Mouse (Mus musculus) E14TG2a.4 (cell line): Measurements from ENCODE around the gene Gcgr.

Experiments used
- H3K27me3 ChIP-seq: 2 replicates; pipeline ENCODE4 v1.6.1; 2014; ENCODE audit warnings: low read length, control low read depth; ENCODE audit not compliant: insufficient read depth
- H3K36me3 ChIP-seq: 2 replicates; pipeline ENCODE4 v1.6.1; 2014; ENCODE audit warnings: low read length, control low read depth; ENCODE audit not compliant: insufficient read depth
- H3K4me1 ChIP-seq: replicated peaks from 2 replicates; pipeline ENCODE4 v1.6.1; 2014; ENCODE audit warnings: low read depth, low read length, control low read depth
- H3K4me3 ChIP-seq: replicated peaks from 2 replicates; pipeline ENCODE4 v1.5.1; 2014; ENCODE audit warnings: mild to moderate bottlenecking, low read length
- H3K9me3 ChIP-seq: 2 replicates; pipeline ENCODE4 v1.6.1; 2014; ENCODE audit warnings: low read length, control low read depth
- CTCF ChIP-seq: conservative IDR thresholded peaks from 2 replicates; pipeline ENCODE4 v1.5.1; 2014; ENCODE audit warnings: low read length
- NANOG ChIP-seq: IDR thresholded peaks from 2 replicates; pipeline ENCODE4 v1.6.1; 2014; ENCODE audit warnings: borderline replicate concordance, low read length, mixed read lengths
- POU5F1 ChIP-seq: IDR thresholded peaks from 2 replicates; pipeline ENCODE4 v1.6.1; 2014; ENCODE audit warnings: low read length, borderline replicate concordance

Gcgr gene

DNA sequence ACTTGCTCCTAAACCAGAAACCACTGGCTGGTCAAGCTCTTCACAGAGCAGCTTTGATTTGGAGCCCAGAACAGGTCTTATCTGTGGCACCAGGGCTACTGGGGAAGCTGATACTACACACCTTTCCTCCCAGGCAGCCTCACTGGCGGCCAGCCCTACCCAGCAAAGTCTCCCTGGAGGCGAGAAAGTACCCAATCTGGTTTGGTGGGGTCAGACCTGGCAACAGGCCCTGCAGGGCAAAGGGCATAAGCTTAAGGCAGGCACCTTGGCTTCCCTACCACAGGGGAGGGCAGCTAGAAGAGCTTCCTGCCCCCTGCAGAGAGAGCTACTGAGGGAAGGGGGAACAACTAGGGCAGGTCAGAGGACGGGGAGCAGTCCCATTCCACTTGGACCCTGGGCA, 30.1 kb upstream of the Gcgr start:
- Histone ChIP-seq H3K4me3 (no peak overlapping the region), H3K9me3 (no peaks in the 10 kb centered on the region), H3K36me3 (peaks cover 44% of the 10 kb centered on the region), H3K27me3 (no peaks in the 10 kb centered on the region), H3K4me1 (peaks cover 26% of the 10 kb centered on the region)
- no peak for TF ChIP-seq POU5F1
- no peak for TF ChIP-seq NANOG
- no peak for TF ChIP-seq CTCF

DNA sequence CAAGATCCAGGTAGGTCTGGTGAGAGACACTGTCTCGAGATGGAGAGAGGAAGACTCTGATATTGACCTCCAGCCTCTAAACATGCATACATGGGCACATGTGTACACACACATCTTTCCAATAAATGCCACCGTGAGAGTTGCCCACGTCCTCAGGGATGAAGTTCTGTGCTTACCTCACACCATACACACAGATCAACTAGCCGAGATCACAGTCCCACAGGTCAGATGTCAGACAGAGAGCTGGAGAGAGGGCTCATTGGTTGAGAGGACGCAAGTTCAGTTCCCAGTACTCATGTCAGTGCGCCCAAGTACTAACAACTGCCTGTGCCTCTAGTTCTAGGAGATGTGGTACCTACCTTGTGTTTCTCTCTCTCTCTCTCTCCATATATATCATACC, 29.5 kb upstream of the Gcgr start:
- no peak for TF ChIP-seq NANOG
- TF ChIP-seq CTCF = no peak
- TF ChIP-seq POU5F1 = no peak

DNA sequence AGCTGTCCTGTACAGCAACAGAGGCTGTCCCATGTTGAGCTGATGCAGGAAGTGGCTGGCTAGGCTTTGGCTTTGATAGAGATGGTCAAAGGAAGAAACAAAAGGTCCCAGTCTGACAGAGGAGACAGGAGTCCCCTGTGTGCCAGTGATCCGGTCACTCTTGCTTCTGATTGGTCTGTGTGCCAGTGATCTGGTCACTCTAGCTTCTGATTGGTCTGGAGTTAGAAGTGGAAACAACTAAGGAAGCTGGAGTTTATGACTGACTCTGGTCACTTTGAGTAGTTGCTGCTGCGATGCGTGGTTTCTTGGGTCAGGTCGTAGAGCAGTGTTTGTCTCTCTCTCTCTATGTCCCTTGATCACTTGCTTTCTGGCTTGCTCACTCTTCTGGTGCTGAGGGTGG, 28.8 kb upstream of the Gcgr start:
- H3K4me1 ChIP-seq = peaks cover 24% of the 10 kb centered on the region
- H3K4me3 ChIP-seq = no peak overlapping the region
- peaks cover 30% of the 10 kb centered on the region for H3K36me3 ChIP-seq
- H3K9me3 ChIP-seq = no peaks in the 10 kb centered on the region
- no peak for TF ChIP-seq POU5F1
- no peak for TF ChIP-seq NANOG
- no peak for TF ChIP-seq CTCF
- H3K27me3 ChIP-seq = no peaks in the 10 kb centered on the region

More for the DNA sequence above, 29.5 kb upstream of the Gcgr start:
- Histone ChIP-seq H3K27me3 (no peaks in the 10 kb centered on the region), H3K9me3 (no peaks in the 10 kb centered on the region), H3K4me3 (no peak overlapping the region), H3K36me3 (peaks cover 37% of the 10 kb centered on the region), H3K4me1 (peaks cover 26% of the 10 kb centered on the region)

DNA sequence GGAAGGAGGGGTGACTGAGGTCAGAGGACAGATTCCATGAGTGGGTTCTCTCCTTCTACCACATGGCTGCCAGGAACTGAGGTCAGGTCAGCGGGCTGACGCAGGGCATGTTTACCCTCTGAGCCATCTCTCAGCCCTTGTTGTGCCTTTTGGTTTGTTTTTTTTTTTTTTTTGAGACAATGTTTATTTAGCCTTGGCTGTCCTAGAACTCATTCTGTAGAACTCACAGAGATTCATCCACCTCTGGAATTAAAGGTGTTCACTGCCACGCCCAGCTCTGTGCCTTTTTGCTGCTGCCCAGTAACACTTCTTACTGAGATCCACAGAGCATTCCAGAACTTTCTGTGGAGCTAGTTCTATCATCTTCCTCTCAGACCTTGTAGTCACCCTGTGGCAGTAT, 24.8 kb upstream of the Gcgr start:
- peaks cover 15% of the 10 kb centered on the region for H3K4me1 ChIP-seq
- no peak for TF ChIP-seq POU5F1
- TF ChIP-seq CTCF = no peak
- no peak for TF ChIP-seq NANOG

DNA sequence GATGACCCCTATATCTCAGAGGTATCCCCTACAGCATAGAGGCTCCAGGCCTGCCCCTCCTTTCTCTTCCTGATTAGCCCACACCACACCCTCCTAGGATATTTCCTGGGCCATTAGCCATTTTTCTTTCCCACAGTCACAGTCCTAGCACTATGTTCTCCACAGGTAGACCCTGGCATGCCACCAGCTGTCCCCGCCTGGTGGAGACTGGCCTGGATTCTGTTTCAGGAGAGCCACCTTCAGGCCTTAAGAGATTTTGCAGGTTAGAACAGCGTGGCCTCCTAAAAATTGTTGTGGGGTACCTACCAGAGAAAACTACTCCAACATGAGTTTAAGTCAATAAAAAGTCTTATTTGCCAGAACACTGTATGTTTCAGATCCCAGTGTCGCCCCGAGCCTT, 23.6 kb upstream of the Gcgr start:
- Histone ChIP-seq H3K36me3 (no peaks in the 10 kb centered on the region), H3K4me3 (no peak overlapping the region), H3K9me3 (no peaks in the 10 kb centered on the region), H3K4me1 (peaks cover 20% of the 10 kb centered on the region), H3K27me3 (peaks cover 20% of the 10 kb centered on the region)
- TF ChIP-seq NANOG (no peak), CTCF (peak; percentile 17; the same call in 1 of the 2 replicates), POU5F1 (no peak)

More for the DNA sequence above, 24.8 kb upstream of the Gcgr start:
- Histone ChIP-seq H3K36me3 (no peaks in the 10 kb centered on the region), H3K27me3 (peaks cover 15% of the 10 kb centered on the region), H3K4me3 (no peak overlapping the region), H3K9me3 (no peaks in the 10 kb centered on the region)

DNA sequence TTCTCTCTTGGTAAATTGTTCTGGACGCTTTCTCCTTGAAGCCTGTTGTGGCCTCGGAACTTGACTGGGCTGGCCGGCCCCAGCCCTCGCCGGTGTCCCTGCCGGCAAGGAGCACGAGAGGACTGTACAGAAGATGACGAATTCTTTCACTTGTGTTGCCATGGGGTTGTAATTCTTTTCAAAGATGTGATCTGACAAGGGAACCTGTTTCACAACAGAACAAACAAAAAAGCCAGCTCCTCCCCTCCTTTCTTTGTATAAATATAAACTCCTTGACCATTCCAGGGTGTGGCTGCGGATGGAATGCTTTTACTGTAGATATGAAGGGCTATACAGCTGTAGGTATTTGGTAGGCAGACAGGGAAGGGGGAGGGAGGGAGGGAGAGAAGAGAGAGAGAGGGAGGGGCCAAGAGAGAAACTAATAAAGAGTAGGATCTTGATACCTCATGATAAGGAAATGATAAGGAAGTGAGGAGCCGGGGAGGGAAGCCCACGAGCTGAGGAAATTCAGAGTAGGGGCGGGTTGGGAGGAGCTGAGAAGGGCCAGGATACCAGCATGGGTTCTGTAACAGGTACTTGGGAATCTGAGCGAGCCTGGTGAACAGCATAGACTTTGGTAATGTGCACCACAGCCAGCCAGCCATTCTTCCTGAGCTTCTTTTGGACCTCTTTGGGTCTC, 22.7 kb upstream of the Gcgr start:
- Histone ChIP-seq H3K27me3 (peaks cover 21% of the 10 kb centered on the region), H3K4me3 (no peak overlapping the region), H3K9me3 (no peaks in the 10 kb centered on the region), H3K36me3 (no peaks in the 10 kb centered on the region), H3K4me1 (peaks cover 21% of the 10 kb centered on the region)
- TF ChIP-seq NANOG = no peak
- TF ChIP-seq POU5F1 = no peak
- TF ChIP-seq CTCF = no peak

DNA sequence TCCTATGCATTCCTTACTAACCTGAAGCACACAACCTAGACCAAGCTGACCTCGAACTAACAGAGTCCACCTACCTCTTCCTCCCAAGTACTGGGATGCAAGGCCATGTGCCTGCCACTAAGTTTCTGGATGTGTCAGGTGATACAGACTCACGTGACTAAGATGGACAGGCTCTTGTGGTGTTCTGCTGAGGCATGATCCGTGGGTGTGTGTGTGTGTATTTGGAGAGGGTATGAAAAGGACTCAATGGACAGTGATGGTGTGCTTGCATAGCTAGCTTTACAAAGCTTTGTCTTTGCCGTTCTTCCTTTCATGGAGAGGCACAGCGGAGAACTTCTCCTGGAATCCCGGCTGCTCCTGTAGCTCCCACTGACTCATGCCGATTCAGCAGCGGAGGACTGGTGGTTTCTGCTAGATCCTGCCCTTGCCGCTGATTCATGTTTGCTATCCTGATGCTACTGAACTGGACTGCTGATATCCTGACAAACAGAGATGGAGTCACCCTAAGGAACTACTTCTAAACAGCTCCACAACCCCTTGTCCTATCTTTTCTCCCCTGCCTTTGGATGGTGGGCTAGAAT, 22.1 kb upstream of the Gcgr start:
- no peak for TF ChIP-seq POU5F1
- TF ChIP-seq NANOG = no peak
- TF ChIP-seq CTCF = no peak
- H3K9me3 ChIP-seq = no peaks in the 10 kb centered on the region
- no peak overlapping the region for H3K4me3 ChIP-seq
- H3K27me3 ChIP-seq = peaks cover 21% of the 10 kb centered on the region
- H3K36me3 ChIP-seq = no peaks in the 10 kb centered on the region
- H3K4me1 ChIP-seq = peaks cover 27% of the 10 kb centered on the region

DNA sequence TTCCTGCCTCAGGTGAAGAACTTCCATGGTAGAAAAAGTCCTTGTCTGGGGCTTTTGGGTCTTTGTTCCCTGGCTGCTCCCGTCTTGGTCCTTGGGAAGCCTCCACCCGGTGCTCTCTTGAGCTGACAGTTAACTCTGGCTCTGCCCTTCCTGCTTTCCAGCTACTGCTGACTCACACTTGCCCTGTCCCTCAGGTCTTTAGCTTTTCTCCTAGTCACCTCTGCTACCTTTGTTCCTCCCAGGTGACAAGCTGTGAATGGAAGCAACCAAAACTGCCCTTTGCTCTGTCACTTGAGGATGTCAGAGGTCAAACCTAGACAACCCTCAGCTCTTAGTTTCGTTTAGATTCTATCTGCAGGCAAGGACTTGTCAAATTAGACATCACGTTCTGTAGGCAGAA, 20.6 kb upstream of the Gcgr start:
- TF ChIP-seq NANOG (no peak), POU5F1 (no peak), CTCF (no peak)
- H3K9me3 ChIP-seq = no peaks in the 10 kb centered on the region
- no peak overlapping the region for H3K4me3 ChIP-seq

More for the DNA sequence above, 20.6 kb upstream of the Gcgr start:
- Histone ChIP-seq H3K27me3 (peaks cover 21% of the 10 kb centered on the region), H3K4me1 (peaks cover 27% of the 10 kb centered on the region), H3K36me3 (no peaks in the 10 kb centered on the region)
